Mouse (Mus musculus) NIH3T3 (cell line): ENCODE results near the gene Actn2.

Experiments
- DNase-seq: peaks from one replicate; pipeline ENCODE4 v3.0.0-alpha.2; 2012; ENCODE audit warnings: low read depth

Actn2 gene

DNA sequence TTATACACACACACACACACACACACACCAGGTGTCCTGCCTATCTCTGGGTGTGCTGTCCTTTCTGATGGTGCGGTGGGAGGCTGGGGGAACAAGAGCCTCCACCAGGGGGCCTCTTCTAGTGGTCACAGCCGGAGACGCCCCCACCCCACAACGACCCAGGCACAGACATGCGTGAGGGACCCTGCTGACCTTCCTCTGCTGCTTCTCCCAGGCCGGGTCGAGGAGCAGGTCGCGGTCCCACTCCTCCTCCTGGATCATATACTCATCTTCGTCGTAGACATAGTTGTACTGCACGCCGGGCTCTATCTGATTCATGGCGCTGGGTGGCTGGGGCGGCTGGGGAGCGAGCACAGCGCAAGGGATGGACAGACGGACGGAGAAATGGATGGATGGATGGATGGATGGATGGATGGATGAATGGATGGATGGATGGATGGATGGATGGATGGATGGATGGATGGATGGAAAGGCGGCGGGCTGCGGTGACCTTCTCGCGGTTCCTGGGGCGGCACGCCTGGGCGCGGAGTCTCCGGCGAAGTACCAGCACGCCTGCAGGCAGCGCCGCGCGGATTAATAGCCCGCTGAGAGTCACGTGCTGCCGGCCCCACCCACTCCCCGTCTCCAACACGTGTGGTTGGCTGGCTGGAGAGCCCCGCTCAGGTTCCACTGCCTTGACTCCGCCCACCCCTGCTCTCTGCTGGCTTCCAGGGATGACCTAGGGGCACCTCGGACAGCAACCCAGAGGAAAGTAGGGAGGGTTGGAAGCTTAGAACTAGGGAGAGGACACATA is at the start of gene Actn2:
Gene Actn2, minus strand, starts transcription at position 578 of the 793 bp plus-strand sequence.
- no peak for DNase-seq

DNA sequence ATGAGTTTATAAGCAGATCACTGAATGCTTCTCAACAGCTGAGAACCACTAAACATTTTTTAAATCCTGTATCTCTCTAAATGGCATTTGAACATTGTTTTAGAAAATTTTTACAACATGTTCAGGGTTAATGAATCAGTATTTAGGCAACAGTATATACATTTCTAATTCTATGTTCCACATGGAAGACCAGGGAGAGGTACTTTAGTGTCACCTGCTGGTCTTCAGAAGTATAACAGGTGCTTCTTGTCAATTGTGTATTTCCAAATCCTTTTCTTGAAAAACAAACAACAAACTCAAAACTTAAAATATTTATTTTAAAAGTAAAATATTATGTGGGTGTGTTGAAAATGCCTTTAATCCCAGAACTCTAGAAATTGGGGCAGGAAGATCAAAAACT is 45.7 kb upstream of the Actn2 start:
- DNase-seq, result peak; percentile 68

DNA sequence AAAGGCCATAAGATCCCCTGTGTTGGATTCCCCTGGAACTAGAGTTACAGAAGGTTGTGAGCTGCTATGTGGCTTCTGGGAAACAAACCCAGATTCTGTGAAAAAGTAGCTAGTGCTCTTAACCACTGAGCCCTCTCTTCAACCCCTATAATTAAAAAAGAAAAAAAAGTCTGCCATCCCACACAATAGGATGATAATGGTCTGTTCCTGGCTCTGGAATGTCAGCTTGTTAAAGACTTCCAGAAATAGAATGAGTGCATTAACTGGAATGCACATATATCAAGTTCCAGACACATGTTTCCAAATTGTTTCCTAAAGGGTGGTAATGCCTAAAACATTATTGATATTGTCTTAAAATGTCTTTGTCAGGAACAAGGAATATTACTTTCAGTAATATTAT is 44.2 kb upstream of the Actn2 start:
- DNase-seq, result no peak

DNA sequence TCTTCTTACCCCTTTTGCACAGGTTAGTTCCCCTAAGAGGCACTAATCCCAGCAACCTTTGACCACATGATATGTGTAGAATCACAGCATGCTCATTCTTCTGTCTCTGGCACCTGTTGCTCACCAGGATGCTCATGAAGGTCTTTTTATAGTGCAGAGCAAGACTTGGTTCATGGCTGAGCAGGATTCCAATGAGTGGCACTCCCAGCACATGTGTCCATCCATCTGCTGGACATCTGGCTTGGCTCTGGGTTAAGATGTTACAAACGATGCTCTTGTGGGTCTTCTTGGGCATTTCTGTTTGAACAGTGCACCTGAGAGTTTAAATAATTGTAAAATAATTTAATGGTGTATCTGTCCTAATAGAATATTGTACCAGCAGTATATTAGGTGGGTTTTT is 36.2 kb upstream of the Actn2 start:
- DNase-seq, result no peak

DNA sequence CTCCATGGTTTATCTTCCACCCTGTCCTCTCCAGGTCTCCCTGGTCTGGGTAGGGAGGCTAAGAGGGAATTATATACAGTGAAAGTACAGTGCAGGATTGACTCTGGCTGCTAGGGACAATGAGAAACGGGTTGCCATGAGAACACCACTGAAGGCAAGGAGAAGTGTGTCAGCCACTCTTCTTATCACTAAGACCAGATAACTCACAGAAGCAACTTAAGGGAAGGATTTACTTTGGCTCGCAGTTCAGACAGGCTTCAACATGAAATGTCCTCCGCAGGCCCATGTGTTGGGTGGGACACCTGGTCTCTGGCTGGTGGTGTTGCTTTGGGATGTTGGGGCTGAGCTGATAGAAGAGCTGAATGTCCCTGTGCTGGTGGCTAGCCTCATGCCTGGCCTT is 32.2 kb upstream of the Actn2 start:
- DNase-seq, result no peak

DNA sequence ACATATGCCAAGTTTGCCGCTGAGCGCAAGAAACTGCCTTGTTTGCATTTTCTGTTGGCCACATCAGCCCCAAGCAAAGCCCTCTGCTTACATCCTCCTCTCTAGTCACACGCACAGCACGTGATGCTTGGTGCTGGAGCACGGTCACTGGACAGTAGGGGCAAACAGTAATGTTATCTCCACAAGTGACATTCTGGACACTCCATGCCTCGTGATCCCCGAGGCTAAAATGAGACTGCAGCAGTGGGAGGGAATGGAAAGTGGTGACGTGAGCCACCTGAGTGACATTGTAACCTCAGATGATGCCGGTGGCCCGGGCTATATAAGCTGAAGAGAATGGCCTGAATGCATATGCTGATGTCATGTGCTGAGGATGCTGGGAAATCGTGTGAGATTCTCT is 29.4 kb upstream of the Actn2 start:
- no peak for DNase-seq

DNA sequence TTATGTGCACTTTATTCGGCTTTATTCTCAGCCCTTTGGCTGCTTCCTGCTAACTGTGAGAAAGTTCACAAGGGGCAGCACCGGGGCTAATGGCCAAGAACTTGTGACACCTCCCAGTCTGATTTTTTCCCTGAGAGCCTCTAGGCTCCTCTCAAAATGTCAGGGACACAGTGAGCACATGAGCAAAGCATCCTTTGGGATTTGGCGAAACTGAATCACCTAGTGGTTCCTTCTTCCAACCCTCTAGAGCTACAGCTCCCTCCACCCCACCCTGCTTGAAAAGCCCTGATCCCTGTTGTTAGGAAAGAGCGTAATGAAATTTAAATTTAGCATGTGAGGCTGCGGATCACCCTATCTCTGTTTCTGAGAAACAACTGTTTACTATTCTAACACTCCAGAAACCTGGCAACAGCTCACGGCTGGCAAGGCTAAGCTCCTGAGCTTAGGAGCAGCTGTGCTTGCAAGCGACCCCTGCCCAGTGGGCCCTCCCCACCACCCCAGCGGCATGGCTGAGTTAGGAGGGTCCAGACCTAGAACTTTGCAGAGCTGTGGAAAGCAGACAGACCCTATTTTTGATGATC is 28.6 kb upstream of the Actn2 start:
- no peak for DNase-seq

DNA sequence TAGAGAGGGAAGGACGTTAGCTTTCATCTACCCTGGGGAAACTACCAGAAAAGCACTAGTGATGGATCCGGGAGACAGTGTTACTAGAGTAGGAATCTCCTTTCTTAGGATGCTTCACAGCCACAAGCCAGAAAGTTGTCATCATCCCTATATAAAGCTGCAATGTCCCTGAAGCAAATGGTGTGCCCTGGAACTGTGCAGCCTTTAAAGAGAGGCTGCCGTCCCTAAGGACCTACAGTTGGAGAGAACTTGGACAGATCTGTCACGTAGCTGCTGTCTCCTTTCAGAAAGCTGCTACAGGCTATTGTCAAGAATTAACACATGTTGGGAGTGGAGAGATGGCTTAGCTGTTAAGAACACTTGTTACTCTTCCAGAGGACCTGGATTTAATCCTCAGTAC is 20.9 kb upstream of the Actn2 start:
- DNase-seq, result no peak

DNA sequence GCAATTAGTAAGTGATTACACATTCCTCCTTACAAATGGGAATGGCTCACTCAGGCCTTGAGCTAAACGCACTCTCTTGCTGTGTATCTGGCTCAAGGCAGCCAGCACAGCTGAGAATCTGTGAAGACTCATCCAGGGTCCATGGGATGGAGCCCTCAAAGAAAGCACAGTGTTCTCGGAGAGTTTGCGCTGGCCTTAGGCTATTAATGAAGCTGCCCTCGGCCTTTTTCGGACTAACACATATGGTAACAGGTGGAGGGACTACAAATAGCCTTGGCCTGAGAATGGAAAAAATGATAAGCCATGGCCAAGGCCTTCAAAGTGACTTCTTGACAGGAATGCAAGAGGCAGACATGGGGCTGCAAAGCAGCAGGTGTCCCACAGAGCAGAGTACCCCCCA is 17.0 kb upstream of the Actn2 start:
- DNase-seq, result no peak

DNA sequence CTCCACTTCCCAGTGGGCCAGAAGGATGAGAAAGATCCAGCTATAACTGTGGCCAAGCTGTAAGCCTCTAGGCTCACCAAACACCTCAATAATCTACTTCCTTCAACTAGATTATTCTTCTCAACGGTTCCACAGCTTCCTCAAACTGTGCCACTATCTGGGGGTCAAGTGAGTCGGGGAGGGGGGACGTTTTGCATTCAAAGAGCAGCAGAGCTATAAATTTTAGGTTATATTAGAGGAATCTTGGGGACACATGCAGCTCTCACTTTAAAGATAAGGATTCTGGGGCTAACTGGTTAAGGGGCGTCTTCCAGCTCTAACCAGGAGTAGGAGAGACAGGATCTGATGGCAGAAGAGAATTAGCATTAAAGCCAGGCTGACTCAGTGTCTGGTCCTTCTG is 15.6 kb upstream of the Actn2 start:
- DNase-seq, result no peak

DNA sequence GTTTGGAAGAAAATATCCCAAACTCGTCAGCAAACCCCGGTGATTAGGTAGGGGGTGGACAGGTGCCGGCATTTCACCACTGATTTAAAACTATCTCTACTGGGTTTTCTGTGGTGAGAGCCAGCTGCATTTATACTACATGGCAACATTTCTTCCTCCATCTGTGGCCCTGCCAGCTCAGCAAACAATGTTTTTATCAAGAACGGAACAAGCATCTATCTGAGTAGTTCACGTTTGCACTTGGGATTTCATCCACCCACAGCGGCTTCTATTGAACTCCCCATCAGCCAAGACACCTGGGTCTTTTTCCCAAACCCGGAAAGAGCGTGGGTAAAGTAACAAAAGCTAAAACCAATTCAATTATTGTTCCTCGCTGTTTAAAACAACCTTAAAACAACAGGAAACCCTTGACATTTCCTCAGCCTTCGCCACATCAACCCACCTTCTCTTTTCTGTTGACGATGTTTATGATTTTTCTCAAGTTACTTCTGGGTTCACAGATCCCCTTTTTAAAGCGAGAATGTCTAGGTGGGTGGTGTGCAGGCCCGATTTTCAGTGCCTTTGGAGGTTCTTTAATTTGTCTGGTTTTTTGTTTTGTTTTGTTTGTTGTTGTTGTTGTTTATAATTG is 8.8 kb upstream of the Actn2 start:
- DNase-seq, result no peak

DNA sequence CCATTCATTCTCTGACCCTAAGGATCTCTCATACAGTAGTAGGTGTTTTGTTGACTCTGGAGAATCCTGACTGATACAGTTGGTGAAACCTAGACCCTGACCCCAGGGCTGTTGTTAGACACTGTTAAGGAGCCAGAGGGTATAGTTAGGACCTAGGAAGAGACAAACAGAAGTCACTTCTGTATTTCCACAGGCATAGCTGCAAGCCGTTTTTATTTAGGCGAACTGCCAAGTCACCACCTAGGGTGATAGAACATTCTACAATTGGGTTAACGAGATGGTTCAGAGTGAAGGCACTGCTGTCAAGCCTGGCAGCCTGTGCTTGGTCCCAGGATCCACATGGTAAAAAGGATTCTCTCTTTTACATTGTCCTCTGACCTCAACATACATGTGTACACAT is 6.3 kb upstream of the Actn2 start:
- DNase-seq, result no peak

DNA sequence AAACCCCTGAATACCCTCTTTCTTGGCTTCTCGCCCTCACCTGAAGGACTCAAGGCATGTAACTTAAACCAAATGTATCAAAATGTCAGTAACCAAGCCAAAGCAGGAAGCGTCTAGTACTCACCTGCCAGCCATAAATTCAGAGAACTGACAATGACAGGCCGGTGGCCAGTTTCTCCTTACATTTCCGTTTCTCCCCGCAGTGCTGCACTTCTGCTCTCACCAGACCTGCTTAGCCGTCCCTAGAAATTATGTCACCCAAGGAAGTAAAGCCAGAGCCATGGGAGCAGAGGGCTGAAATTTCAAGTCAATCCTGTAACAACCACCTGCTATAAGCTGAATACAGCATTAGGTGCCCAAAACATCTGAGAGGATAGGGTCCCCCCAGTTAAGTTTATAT is 887 bp upstream of the Actn2 start:
- DNase-seq, result no peak

DNA sequence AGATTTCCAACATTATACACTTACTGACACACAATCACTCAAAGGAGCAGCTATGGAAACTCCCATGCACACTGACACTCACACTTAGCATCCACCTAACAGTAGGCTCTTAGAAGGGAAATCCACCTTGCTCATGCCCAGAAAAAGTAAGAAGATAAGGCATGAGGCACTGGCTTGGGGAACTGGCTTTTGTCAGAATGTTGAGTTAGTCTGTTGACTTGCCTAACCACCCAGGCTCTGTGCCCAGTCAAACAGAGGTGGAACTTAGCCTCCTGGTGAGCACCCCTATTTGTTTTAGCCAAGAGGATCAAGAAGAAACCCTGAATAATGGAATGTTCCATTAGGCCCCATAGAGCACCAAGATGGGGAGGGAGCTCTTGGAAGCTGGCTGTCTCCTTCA is 1.1 kb downstream of the Actn2 start:
- DNase-seq, result no peak

DNA sequence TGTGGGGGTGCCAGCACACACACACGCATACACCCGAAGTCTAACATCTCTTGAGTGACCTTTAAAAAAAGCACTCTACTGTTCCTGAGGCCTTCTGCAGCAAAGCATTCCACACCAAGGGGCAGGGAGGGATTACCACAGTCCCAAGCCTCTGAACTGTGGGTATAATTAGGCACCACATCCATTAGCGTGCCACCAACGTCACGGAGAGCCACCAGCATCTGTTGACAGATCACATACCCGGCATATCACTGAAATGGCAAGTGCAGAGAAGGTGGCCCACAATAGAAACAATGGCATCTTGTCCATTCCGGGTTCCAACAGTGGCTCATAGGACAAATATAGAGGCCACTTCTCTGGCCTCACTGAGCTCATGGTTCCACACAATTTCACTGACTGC is 2.8 kb downstream of the Actn2 start:
- no peak for DNase-seq

DNA sequence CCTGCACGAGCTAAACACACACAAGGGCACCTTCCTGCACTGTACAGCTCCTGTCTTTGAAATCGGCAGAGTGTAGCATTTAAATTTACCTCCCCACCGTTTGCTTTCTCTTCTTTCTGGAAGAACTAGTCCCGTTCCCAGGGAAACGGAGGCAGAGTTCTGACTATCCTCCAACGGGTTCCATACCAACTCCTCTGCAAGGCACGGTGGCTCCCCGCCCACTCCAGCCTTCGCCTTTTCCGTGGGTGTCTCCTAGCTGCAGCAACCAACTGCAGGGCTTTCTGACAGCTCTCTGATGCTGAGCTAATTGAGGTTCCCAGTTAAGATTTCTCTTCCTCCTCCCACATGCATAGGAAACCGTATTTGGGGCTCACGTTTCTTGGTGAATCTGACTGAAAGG is 6.5 kb downstream of the Actn2 start:
- DNase-seq, result no peak

DNA sequence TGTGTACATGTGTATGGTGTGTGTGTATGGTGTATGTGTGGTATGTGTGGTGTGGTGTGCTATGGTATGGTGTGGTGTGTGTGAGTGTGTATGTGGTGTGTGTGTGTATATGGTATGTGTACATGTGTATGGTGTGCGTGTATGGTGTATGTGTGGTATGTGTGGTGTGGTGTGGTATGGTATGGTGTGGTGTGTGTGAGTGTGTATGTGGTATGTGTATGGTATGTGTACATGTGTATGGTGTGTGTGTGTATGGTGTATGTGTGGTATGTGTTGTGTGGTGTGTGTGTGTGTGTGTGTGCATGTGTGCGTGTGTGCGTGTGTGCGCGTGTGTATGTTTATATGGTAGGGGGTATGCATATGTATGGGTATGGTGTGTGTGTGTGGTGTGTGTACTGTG is 9.0 kb downstream of the Actn2 start:
- DNase-seq, result no peak

DNA sequence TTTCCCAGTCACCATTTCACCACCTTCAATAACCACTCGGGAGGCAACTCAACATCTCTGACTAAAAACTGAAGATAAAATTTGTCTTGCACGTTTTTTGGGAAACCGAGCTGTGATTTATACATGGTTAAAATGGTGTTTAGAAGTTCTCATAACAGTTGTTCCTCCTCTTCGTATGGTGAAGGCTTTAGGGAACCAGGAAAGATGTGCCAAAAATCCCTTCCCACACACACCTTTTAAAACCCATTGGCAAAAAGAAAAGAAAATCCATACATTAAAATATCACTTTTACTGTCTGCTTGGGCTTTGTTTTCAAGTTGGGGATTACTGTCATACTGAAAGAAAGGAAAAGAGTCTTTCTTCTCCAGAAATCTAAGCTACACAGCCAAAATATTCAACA is 12.2 kb downstream of the Actn2 start:
- DNase-seq, result no peak

DNA sequence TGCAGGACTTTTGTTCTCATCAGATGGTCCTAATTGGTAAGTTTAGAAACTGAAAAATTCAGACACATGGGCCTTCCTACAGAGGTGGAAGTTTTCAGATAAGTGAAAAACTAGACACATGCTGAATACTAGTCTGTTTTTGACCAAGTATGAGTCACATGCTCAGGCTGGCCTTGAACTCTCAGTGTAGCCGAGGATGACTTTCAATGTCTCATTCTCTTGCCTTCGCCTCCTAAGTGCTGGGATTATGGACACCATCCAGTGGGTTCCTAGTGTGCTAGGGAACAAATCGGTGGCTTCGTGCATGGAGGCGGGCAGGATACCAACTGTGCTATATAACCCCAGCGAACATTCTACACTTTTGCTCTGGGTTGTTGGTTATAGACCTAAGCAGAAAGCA is 13.0 kb downstream of the Actn2 start:
- DNase-seq, result no peak

DNA sequence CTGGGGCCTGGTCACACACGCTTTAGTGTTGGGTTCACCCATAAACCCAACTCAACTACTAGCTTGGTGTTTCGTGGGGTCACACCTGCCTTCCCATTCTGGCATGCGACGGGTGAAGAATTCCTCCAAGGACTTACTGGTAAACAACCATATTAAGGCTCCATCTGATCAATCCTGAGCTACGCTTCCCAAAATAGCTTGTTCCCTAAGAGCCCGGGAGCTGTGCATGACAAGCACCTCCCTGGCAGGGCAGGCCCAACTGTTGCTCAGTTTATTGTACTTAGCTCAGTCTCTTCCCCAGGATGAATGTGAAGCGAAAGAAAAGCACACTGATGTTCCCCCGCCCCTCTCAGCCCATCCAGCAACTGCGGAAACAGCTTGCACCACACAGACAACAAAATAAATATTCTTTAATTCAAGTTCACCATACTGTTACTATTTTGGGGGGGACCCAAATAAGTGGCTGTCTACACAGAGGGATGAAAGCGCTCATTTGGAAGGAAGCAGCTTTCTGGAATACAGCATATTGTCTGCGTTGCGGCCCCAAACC is 17.4 kb downstream of the Actn2 start:
- DNase-seq, result no peak

DNA sequence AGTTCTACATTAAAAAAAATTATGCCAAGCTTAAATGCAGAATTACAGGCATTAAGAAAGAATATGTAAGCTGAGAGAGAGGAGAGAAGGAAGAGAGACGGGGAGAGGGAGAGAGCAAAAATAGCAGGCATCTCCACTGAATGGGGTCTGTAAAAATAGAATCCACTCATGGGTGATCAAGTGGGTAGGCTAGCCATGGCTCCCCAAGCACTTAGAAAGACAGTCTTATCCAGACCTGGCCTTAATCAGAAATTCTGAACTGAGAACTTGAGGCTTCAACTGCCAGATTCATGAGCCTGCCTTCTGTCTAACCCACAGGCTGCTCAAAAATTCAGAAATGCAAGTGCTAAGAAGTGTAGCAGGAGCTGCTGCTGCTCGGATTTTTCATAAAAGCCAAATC is 20.4 kb downstream of the Actn2 start:
- no peak for DNase-seq

DNA sequence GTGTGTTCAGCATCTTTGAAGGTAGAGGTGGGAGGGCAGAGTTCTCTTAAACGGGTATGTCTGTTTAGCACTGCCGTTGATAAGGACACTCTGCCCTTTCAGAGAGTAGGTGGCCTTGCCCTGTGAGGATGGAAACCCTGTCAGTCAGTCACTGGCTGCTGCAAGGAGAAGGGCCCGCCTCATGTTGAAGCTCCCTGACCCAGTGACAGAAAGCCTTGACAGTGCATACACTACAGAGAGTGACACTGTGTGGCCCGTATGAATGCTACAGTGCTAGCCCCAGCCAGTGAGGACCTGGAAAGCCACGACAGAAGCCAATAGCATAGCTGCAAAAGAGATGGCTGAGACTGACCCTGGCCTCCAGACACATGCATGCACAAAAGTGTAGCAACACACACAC is 22.5 kb downstream of the Actn2 start:
- no peak for DNase-seq

DNA sequence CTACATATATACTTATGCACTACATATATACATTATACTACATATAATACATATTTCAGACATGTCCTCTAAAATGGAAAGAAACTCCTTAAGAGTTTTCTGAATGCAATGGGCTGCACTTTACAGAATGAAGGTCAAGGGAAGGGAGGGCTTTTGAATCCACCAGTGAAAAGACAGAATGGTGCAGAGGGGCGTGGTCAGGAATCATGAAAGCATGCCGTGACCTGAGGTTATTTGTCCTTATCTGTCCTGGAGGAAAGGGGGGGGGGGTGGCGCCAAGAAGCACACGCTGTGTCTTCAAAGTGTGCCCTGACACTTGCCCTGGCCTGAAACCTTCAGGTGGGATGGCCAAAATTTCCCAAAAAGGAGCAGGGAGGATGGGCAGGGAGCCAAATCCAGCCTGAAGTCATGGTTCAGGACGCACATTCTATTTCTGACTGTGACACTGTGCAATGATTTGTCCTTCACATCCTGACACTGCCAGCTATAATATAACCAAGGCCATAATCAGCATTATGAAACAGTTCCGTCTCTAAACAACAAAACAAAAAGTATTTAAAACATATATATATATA is 23.3 kb downstream of the Actn2 start:
- DNase-seq, result no peak
